Mouse (Mus musculus) ovary, postnatal 10 days (tissue): ENCODE measurements around the gene 1110008L16Rik.
"Not testable (repeated sequence)": the region's sequence is repeated elsewhere in the genome, so short reads cannot be mapped to it uniquely, and the experiment has no call there.

Source experiments
- DNase-seq: peaks from one replicate; pipeline ENCODE4 v3.0.0; 2022; ENCODE audit warnings: low spot score

1110008L16Rik gene

DNA sequence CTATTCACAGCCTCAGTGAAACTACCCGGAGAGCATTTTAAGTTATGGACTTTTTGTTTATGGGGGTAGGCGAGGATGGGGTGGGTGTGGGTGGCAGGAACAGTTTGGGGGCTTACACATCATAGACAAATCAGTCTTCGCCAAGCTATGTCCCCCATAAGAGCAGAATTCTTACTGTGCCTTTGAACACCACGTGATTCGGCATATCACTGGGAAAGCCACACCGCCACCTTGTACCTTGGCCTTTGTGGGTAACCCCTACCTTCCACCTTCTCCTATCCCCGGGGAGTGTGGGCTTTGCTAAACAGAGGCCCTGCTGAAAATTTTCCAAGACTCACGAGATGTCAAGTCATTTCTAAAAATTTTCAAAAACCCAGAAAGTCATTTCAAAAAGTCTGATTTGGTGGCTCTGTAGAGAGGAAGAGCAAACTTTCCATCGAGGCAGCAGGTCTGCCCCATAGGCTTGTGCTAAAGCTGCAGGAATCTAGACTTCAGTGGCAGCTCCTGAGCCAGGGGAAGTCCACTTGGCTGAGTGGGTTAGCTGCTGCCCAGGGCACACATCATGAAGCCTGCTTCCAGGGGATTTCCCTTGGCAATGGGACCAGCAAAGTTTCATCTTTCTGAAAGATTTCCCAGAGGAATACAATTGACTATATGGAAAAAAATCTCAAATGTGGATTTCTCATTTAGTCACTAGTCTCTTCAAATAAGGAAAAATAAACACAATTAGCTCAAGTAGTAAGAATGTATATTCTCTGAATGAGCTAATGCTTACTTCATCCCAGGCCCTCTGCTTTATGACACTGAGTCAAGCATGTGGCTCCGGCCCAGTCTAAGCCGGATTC is 93.6 kb downstream of the 1110008L16Rik start:
- no peak for DNase-seq

DNA sequence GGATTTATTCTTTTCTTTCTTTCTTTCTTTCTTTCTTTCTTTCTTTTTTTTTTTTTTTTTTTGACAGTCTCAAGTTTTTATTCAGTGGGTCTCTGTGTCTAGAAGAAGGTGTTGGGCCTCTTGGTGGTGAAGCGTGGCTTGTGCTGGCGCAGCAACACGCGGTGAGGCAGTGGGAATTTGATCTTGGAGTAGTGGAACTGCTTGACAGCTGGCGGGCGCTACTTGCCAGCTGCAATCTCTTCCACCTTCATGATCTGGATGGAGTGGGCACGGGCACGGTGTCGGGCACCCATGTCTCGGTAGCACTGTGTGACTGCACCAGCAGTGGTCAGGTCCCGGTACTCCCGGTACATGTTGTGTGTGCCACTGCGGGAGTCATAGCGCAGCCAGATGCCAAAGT is 96.2 kb downstream of the 1110008L16Rik start:
- not testable (repeated sequence) for DNase-seq

DNA sequence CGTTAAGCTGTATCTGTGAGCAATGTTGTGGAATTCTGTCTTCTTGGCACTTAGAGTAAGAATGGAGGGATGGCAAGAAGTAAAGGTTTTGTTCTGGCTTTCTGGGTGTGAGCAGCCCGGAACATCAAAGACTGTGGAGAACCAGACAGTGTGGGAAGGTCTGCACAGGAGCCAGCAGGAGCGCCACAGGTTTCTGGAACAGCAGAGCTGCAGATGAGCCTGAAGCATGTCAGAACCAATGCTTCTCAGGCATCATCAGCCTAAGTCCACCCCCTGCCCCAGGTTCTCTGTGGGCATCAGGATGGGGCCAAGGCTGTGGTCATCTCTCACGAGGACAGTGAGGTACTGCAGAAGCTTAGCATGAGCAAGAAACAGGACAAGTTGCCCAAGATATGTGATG is 97.2 kb downstream of the 1110008L16Rik start:
- no peak for DNase-seq

DNA sequence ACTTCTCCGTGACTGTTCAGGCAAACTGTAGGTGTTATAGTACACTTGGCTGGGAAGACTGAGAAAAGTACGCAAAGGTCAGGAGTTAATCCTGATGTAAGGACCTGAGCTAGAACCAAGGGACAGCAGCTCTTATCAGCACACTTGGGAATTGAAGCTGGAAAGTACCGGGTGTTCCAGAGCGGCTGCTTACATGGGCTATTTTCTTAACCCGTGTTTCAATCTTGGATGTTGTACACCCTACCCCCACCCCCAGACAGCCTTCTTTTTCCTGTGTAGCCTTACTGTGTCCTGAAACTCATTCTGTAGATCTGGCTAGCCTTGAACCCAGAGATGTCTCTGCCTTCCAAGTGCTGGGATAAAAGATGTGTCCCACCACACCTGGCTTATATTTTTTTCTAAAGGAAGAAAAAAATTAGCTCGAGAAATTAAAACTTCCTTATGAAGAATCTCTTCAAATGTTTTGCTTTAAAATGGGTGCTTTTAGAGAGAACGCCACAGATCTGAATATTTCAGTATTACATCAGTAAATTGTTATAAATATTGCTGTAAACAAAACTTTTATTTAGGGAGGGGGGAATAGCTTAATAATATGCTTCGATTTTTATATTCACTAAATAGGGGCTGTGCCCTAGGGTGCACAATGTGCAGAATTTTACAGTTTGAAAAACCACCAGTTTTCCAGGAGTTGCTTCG is 98.3 kb downstream of the 1110008L16Rik start:
- no peak for DNase-seq

DNA sequence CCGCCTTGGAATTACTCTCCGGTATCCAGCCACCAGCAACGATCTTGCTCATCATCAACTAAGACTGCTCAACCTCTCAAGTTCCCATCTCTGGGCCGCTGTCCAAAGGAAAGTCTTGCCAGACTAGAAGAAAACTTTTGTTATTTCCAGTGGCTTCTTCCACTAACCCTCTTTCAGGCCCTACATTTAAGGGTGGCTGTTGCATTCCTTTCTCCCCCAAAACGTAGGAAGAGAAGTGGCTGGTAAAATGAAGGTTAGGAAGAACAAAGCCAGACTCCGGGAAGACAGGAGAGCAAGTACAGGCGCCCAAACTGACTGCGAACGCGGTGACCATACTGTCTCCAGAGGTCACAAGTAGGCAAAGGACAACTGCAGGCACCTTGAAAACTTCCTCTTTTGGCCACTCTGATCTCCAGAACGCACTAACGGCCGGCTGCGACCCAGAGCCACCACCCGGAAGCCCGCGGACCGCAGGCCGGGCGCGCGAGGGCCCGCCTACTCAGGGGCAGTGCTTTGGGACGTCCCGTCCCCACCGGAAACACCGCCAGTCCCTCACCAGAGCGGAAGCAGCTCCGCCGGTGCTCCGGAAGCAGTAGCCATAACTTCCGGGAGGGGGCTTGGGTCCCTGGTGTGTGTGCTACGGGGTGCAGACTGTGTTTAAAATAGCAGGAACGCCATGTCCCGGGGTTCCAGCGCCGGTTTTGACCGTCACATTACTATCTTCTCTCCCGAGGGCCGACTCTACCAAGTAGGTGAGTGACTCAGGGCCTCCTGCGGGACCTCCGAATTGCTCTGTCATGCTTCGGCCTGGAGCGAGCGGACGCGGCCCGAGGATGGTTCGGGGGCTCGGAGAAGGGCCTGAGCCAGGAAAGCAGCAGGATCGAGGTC is 99.1 kb downstream of the 1110008L16Rik start:
- DNase-seq: peak; percentile 67

DNA sequence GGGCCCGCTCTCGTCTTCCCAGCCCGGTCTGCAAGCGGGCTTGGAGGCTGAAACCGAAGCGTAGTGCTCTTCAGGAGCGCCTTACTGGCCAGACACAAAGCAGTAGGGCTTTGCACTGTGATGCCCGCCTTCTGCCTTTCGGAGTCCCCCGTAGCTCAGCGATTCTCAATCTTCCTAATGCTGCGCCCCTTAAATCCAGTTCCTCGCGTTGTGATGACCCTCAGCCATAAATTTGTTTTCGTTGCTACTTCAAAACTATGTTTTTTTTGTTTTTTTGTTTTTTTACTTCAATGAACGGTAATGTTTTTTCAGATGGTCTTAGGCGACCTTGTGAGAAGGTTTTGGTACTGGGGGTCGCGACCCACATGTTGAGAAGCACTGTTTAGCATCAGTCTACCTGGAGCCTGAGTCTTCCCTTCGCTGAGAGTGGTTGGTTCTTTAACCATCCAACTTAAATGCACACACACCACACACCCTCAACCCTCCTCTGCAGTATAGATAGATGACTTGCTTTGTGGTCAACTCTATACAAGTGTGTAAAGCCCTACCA is 99.8 kb downstream of the 1110008L16Rik start:
- no peak for DNase-seq

DNA sequence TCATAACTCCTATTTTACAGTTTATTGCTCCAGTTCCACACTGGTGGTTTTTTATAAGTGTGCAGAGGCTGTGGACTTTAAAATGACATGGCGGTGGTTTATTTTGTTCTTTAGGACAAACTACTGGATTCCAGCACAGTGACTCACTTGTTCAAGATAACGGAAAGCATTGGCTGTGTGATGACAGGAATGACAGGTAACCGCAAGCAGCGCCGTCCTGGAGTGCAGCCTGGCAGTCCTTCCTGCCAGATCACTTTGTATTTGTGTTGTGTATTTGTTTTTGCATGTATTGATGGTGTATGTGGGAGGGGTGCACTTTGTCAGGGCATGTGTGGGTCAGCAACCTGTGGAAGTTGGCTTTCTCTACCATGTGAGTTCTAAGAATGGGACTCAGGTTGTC is 108.5 kb downstream of the 1110008L16Rik start:
- DNase-seq: no peak

DNA sequence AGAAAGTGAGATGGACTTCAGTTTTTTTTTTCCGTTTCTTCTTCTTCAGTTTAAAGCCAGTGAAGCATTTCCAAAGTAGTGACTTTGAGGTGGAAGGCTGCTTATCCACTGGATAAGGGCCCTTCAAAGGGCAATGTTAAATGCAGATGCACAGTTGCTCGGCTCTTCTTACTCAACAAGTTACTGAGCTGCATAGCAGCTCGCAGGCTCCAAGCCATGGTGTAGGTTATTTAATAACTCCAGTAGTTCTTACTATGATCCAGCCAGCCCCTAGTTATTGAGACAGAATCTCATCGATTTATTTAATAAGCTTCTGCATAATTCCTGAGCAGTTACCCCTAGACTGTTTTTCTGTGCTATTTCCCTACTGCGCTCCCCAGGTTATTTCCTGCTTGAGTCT is 115.9 kb downstream of the 1110008L16Rik start:
- no peak for DNase-seq

DNA sequence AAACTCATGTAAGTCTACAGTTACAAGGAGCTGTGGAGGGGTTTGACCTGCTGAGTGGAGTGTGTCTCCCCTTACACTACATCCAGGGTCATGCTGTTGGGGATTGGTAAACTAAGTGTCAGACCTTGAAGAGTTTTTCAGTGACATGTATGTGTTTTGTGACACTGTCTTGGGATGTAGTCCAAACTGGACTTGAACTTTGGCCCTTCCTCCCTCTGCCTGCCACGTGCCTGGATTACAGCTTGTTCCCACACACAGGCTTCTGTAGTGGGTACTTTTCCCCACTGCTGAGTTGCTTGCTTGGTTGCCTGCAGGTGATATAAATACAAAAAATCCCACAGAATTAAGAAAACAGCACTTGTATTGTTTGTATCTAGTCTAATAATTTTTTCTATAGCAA is 116.4 kb downstream of the 1110008L16Rik start:
- no peak for DNase-seq

DNA sequence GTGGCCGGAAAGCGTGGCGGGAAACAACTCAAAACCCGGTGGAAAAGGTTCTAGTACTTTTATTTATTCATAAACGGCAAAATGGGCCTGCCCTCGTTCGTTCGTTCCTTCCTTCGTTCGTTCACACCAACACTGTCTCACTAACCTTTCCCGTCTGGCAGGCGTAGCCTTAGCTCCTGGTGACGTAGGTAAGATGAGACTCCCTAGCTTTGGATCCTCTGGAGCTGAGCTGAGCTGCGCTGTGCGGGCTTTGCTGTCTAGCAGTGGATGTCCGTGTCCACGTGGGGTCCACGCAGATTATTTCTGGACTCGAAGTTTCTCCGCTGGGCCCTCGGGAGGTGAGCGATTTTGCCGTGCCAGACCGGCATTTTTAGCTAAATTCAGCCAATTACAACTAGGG is 120.8 kb downstream of the 1110008L16Rik start:
- no peak for DNase-seq

DNA sequence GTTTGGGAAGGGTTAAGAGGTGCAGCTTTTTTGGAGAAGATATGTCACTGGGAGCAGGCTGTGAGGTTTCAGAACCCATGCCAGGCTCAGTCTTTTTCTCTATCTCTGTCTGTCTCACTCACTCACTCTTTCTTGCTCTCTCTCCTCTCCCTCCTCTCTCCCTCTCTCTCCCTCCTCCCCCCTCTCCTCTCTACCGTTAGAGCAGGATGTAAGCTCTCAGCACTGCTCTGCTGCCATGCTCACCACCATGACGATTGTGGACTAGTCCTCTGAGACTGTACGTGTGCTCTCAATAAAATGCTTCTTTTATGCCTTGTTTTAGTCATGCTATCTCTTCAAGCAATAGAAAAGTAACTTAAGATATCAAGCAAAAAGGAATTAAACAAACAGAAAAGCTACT is 122.7 kb downstream of the 1110008L16Rik start:
- no peak for DNase-seq

DNA sequence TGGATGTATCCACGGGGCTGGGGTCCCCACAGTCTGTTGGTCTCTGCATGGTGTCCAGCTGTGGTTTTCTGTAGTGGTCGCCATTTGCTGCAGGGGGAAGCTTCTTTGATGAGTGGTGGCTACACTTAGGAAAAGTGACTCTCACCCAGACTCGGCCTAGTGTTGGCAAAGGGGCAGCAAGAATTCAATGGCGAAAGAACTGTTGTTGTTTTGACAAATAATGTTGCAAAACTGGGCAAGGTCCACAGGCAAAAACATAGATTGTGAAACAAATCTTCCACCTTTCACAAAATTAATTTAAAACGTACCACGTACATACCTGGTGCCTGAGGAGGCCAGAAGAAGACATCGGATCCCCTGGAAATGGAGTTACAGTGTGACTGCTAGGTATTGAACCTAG is 126.9 kb downstream of the 1110008L16Rik start:
- no peak for DNase-seq

DNA sequence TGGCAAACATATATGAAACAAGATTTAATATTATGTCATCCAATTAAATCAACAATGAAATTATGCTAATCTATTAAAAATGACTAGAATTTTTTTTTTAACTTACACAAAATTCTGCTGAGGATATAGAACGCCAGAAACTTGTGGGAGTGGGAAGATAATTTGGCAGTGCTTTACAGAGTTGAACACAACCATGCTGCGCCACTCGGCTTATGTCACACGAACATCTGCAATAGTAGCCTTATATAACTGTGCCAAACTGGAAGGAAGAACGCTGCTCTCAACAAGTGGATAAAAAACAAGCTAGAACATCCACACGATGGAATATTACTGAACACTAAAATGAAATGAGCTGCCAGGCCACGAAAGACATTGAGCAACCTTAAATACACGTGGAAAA is 129.8 kb downstream of the 1110008L16Rik start:
- no peak for DNase-seq

DNA sequence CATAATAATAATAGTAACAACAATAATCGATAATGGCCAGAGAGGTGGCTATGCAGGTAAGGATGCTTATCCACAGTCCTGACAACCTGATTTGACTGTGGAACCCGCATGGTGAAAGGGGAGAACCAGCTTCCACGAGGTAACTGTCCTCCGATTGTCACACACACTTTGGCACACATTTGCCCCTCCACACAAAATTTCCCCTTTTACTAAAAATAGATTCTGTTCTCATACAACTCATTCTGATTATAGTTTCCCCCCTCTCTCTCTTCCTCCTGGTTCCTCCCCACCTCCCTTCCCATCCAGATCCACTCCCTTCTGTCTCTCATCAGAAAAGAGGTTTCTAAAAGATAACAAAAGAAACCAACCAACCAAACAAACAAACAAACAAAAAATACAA is 130.6 kb downstream of the 1110008L16Rik start:
- no peak for DNase-seq
